Mouse (Mus musculus): ENCODE results near the gene Sec1. TPM values are rescaled to one million over a fixed set of nuclear protein-coding genes. Genes with fewer than 3 reads are reported as not detected.
A peak's percentile ranks its signal among the peaks of the same experiment; 100 is the strongest.

The Sec1 gene
- total and polyA plus RNA-seq, 2 experiments from 2014 or later, result 0.37 to 1.0 TPM

- 77% methylated on average over 2 of the region's 2 CpGs for WGBS
- H3K4me3 ChIP-seq (ENCODE audit: low read depth, low read length), result no peak overlapping the region
- TF ChIP-seq CTCF (IDR thresholded peaks at IDR 0.05), result no peak
- DNase-seq (ENCODE audit: low spot score), result no peak
- H3K27me3 ChIP-seq (ENCODE audit: insufficient read depth, low read length), result no peaks in the 10 kb centered on the region
- no peak overlapping the region for H3K4me2 ChIP-seq (ENCODE audit: low read depth, low read length, poor library complexity, severe bottlenecking)
- no peaks in the 10 kb centered on the region for H3K4me1 ChIP-seq (ENCODE audit: insufficient read depth, low read length)
- no peaks in the 10 kb centered on the region for H3K36me3 ChIP-seq (ENCODE audit: insufficient read depth, low read length)
- no peak for ATAC-seq (ENCODE audit: low FRiP score)
- no peak overlapping the region for H3K27ac ChIP-seq (ENCODE audit: low read depth, low read length)
- H3K9me3 ChIP-seq (ENCODE audit: low read length), result no peaks in the 10 kb centered on the region
- H3K9ac ChIP-seq (replicated peaks; ENCODE audit: low read length, poor library complexity, severe bottlenecking), result no peak overlapping the region
Observed at GRCm38 (mm10) chr7:45692364-45692763, 1.8 kb downstream of the Sec1 start.

- H3K27me3 ChIP-seq (ENCODE audit: insufficient read depth, low read length), result no peaks in the 10 kb centered on the region
- TF ChIP-seq CTCF (IDR thresholded peaks at IDR 0.05), result no peak
- ATAC-seq (ENCODE audit: low FRiP score), result no peak
- H3K36me3 ChIP-seq (ENCODE audit: insufficient read depth, low read length), result no peaks in the 10 kb centered on the region
- no peak overlapping the region for H3K9ac ChIP-seq (replicated peaks; ENCODE audit: low read length, poor library complexity, severe bottlenecking)
- H3K27ac ChIP-seq (ENCODE audit: low read depth, low read length), result no peak overlapping the region
- 75% methylated on average over 11 of the region's 11 CpGs for WGBS
- no peak overlapping the region for H3K4me3 ChIP-seq (ENCODE audit: low read depth, low read length)
- H3K9me3 ChIP-seq (ENCODE audit: low read length), result no peaks in the 10 kb centered on the region
- no peaks in the 10 kb centered on the region for H3K4me1 ChIP-seq (ENCODE audit: insufficient read depth, low read length)
- no peak for DNase-seq (ENCODE audit: low spot score)
- H3K4me2 ChIP-seq (ENCODE audit: low read depth, low read length, poor library complexity, severe bottlenecking), result no peak overlapping the region
Observed at GRCm38 (mm10) chr7:45689800-45690199, 4.4 kb downstream of the Sec1 start.

GRCm38 (mm10) chr7:45689099-45689498, 5.1 kb downstream of the Sec1 start:
- Histone ChIP-seq H3K27ac (ENCODE audit: low read depth, low read length) (no peak overlapping the region), H3K9ac (replicated peaks; ENCODE audit: low read length, poor library complexity, severe bottlenecking) (no peak overlapping the region), H3K36me3 (ENCODE audit: insufficient read depth, low read length) (no peaks in the 10 kb centered on the region), H3K4me1 (ENCODE audit: insufficient read depth, low read length) (no peaks in the 10 kb centered on the region), H3K27me3 (ENCODE audit: insufficient read depth, low read length) (no peaks in the 10 kb centered on the region), H3K4me2 (ENCODE audit: low read depth, low read length, poor library complexity, severe bottlenecking) (no peak overlapping the region), H3K4me3 (ENCODE audit: low read depth, low read length) (no peak overlapping the region), H3K9me3 (ENCODE audit: low read length) (no peaks in the 10 kb centered on the region)
- no peak for DNase-seq (ENCODE audit: low spot score)
- no peak for ATAC-seq (ENCODE audit: low FRiP score)
- WGBS, result 68% methylated on average over 6 of the region's 6 CpGs
- no peak for TF ChIP-seq CTCF (IDR thresholded peaks at IDR 0.05)

- WGBS, result 71% methylated on average over 3 of the region's 3 CpGs
- Histone ChIP-seq H3K9ac (replicated peaks; ENCODE audit: low read length, poor library complexity, severe bottlenecking) (no peak overlapping the region), H3K27me3 (ENCODE audit: insufficient read depth, low read length) (no peaks in the 10 kb centered on the region), H3K4me1 (ENCODE audit: insufficient read depth, low read length) (no peaks in the 10 kb centered on the region), H3K27ac (ENCODE audit: low read depth, low read length) (no peak overlapping the region), H3K36me3 (ENCODE audit: insufficient read depth, low read length) (no peaks in the 10 kb centered on the region), H3K4me2 (ENCODE audit: low read depth, low read length, poor library complexity, severe bottlenecking) (no peak overlapping the region), H3K4me3 (ENCODE audit: low read depth, low read length) (no peak overlapping the region), H3K9me3 (ENCODE audit: low read length) (no peaks in the 10 kb centered on the region)
- DNase-seq (ENCODE audit: low spot score), result no peak
- no peak for ATAC-seq (ENCODE audit: low FRiP score)
- no peak for TF ChIP-seq CTCF (IDR thresholded peaks at IDR 0.05)
Observed at GRCm38 (mm10) chr7:45686841-45687240, 7.4 kb downstream of the Sec1 start.

GRCm38 (mm10) chr7:45685811-45686210, 8.4 kb downstream of the Sec1 start:
- DNase-seq (ENCODE audit: low spot score) (no peak), ATAC-seq (ENCODE audit: low FRiP score) (no peak)
- Histone ChIP-seq H3K36me3 (ENCODE audit: insufficient read depth, low read length) (no peaks in the 10 kb centered on the region), H3K27ac (ENCODE audit: low read depth, low read length) (no peak overlapping the region), H3K9me3 (ENCODE audit: low read length) (no peaks in the 10 kb centered on the region), H3K9ac (replicated peaks; ENCODE audit: low read length, poor library complexity, severe bottlenecking) (no peak overlapping the region), H3K27me3 (ENCODE audit: insufficient read depth, low read length) (no peaks in the 10 kb centered on the region), H3K4me1 (ENCODE audit: insufficient read depth, low read length) (no peaks in the 10 kb centered on the region), H3K4me3 (ENCODE audit: low read depth, low read length) (no peak overlapping the region), H3K4me2 (ENCODE audit: low read depth, low read length, poor library complexity, severe bottlenecking) (no peak overlapping the region)
- 65% methylated on average over 10 of the region's 10 CpGs for WGBS
- no peak for TF ChIP-seq CTCF (IDR thresholded peaks at IDR 0.05)

- Histone ChIP-seq H3K4me2 (ENCODE audit: low read depth, low read length, poor library complexity, severe bottlenecking) (no peak within 1 kb of the TSS), H3K27me3 (ENCODE audit: insufficient read depth, low read length) (no peaks in the 10 kb centered on the region), H3K9ac (replicated peaks; ENCODE audit: low read length, poor library complexity, severe bottlenecking) (peak within 1 kb of the TSS; percentile 24; the same call in 1 of the 2 replicates), H3K4me1 (ENCODE audit: insufficient read depth, low read length) (no peaks in the 10 kb centered on the region), H3K27ac (ENCODE audit: low read depth, low read length) (no peak within 1 kb of the TSS), H3K9me3 (ENCODE audit: low read length) (no peaks in the 10 kb centered on the region), H3K4me3 (ENCODE audit: low read depth, low read length) (no peak within 1 kb of the TSS), H3K36me3 (ENCODE audit: insufficient read depth, low read length) (no peaks in the 10 kb centered on the region)
- WGBS, result 83% methylated on average over 7 of the region's 7 CpGs
- ATAC-seq (ENCODE audit: low FRiP score) (no peak), DNase-seq (ENCODE audit: low spot score) (no peak)
- TF ChIP-seq CTCF (IDR thresholded peaks at IDR 0.05), result no peak
Observed at GRCm38 (mm10) chr7:45683396-45684050, 10.7 kb downstream of the Sec1 start, which contains the start of gene Ntn5. Gene Ntn5 (plus strand): TSS chr7:45684022.
